Mouse (Mus musculus): Measurements from ENCODE around the gene Ccdc134.

DNA sequence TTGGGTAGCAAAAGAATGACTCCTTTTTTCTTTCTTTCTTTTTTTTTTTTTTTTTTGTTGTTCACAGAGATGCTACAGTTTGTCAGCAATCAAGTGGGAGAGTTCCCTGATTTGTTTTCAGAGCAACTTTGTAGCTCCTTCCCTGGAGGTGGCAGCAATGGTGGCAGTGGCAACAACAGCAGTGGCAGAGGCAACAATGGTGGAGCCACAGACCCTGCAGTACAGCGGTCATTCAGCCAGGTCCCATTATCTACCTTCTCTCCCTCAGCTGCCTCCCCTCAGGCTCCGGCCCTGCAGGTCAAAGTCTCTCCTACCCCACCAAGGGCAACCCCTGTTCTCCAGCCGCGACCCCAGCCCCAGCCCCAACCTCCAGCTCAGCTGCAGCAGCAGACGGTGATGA, 41.9 kb downstream of the Ccdc134 start:
- TF ChIP-seq POLR2A (IDR thresholded peaks at IDR 0.05; ENCODE audit: borderline replicate concordance, insufficient read depth, low read length) (no peak), CTCF (IDR thresholded peaks at IDR 0.05; ENCODE audit: borderline replicate concordance, insufficient read depth, low read depth, low read length) (no peak)
